Mouse (Mus musculus) layer of hippocampus, adult 8-10 months (tissue): ENCODE data around the gene Acvr1. TPM values are rescaled to one million over a fixed set of nuclear protein-coding genes. Genes with fewer than 3 reads are reported as not detected.

Experiments
- DNase-seq, 2 experiments: peaks; one replicate each; pipeline ENCODE4 v3.0.0; 2022; ENCODE audit warnings: low spot score in 2 of 2
- total RNA-seq, 4 experiments: library from RNA; stranded (reverse); gene quantifications; 2 replicates each; pipeline ENCODE4 v1.2.4; 2022

Acvr1 gene
- total RNA-seq, 4 experiments from 2014 or later = 43.1 to 45.5 (median 44.5) TPM

- DNase-seq = no peak
Observed at GRCm38 (mm10) chr2:58415037-58415436, 151.9 kb downstream of the Acvr1 start.

DNA sequence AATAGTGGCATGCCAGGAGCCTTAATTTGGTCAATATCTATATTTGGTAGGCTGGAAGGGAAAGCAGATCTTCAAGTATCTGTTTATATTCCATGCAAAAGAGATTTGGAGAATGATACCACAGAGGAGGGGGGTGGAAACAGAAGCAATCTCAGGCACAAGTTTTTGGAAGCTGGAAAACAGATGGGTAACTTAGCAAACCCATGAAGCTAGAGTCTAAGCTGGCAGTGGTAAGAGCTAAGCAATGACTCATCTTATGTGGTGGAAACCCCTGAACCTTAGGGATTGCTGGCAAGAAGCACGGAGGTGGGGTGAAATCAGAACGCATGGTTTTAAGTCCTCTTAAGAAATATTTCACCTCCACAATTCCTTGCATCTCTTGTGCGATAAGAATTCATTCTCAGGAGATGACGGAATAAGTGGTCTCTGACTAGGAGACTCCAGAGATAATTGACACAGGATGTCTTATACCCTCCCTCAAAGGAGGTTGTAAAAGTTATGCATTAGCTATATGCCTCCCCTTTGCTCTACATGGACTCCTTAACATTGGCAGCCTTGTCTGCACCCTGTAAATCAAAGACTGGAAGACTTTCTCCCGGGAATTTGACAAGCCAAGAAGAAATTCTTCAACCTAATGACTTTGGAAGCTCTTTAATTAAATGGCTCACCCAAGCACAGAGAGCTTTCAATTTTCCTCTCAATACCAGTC is 157.9 kb downstream of the Acvr1 start:
- peak; percentile 9 for DNase-seq

DNA sequence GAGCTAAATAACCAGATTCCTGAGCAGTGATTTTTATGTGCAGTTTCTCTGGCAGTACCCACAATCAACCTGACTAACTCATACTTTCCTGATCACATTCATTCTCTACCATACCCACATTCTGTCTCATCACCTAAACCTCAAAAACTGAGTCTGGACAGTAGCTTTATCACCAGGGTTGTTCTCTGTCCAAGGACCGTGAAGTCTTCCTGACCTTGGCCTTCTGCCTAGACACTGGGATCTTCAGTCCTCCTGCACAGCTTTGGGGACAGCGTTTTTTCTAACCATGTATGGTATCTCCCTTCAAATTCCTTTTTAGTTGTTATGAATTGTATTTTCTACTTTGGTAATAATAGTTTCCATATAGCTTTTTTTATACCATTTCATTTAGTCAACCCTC is 163.5 kb downstream of the Acvr1 start:
- DNase-seq = no peak

- DNase-seq = peak in 1 of 2 experiments; percentile 9
Observed at GRCm38 (mm10) chr2:58388601-58389000, 178.4 kb downstream of the Acvr1 start.

GRCm38 (mm10) chr2:58380020-58380419 is 186.9 kb downstream of the Acvr1 start:
- DNase-seq = no peak

- DNase-seq = no peak
Observed at GRCm38 (mm10) chr2:58379475-58379874, 187.5 kb downstream of the Acvr1 start.

DNA sequence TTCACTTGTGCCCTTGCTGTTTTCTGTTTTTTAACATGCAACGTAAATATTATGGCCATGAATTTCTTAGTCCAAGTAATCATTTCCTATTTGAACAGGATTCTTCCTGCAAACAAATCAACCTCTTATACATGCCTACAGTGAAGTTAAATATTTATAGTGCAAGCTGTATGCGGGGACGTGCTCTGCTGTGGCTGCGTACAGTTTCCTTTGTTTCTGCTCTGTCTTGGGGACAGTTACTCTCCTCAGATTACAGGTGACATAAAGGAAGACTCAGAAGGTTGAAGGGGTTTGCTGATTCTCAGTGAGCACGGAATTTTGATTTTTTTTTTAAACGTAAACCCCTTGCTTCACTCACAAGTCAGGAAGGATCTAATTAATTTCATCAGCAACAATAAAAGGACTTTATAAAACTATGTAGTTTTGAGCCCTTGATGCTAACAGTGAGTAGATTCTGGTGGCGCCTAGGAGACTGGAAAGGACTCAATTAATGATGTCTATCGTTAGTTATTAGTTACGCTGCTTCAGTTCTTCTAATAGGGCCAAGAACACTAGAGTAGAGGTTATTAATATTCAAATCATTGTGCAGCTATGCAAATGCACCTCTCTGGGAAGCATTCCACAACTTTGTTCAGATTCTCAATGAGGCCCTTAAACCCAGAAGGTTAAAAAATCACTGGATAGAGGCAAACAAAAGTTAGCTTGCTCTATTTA is 189.4 kb downstream of the Acvr1 start:
- no peak for DNase-seq

DNA sequence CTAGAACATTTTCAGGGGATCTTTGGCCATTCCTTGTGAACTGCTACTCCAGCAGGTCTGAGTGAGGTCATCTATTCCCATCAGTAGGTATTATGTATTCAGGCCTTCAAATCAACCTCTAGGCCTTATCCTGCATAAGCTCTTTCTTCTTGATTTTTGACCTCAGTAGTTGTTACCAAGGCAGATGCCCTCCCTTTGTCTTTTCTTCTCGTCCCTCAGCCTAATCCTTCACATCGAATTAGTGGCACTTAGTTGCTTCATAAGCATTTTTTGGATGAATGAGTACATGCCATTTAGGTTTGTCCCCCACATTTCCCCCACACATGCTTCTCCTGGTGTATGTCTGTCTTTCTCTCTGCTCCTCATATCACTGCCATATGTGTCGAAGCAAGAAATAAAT is 200.8 kb downstream of the Acvr1 start:
- DNase-seq = no peak

DNA sequence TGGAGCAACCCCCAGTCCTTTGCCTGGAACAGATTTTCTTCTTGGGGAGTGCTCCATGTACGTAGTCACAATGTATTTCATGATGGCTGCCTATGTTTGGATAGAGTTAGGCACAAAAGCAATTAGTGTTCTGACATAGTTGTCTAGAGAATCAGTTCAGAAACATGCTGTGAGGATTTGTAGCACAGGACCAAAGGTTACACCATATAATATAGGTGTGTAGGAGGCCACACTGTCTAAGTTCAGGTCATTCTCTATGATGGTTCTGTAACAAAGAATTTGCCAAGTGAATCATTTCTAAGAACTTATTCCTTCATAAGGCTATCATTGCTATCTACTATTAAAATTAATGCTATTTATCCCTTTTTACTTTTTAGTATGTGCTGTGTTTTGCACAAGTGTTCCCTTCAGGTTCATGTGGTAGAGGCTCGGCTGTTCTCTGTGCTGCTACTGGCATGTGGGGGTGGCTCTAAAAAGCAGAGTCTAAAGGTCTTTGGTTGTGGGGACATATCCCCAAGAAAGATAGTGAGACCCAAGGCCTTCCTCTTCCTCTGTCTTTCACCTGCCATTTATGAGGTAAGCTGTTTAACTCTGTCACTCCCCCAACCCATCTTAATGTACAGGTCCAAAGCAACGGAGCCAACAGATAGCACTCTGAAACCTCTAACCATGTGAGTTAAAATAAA is 205.5 kb downstream of the Acvr1 start:
- no peak for DNase-seq

GRCm38 (mm10) chr2:58358132-58358460 is 208.9 kb downstream of the Acvr1 start:
- DNase-seq = no peak

- DNase-seq = peak; percentile 12 to 13
Observed at GRCm38 (mm10) chr2:58357414-58358131, 209.4 kb downstream of the Acvr1 start, which contains the start of gene Acvr1c. TSS of gene Acvr1c (minus strand) at chr2:58357895.

GRCm38 (mm10) chr2:58357068-58357413 is 209.9 kb downstream of the Acvr1 start:
- DNase-seq = peak in 1 of 2 experiments; percentile 9

DNA sequence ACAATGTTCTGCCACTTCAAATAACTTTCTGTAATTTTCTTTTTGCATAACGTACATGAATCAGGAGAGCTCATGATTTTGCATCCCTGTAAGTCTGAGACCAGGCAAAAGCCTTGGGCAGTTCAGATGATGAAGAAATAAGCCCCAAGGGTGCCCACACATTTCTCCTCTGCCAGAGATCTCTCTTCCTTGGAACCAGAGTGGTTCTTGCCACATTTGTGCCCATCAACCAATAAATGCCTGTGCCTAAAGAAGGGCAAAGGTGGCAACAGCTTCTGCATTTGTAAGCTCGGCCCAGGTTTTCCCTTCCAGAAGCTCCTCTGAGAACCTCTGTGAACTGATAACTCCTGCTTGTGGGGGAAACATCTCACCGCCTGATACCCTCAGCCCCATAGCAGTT is 212.6 kb downstream of the Acvr1 start:
- no peak for DNase-seq

DNA sequence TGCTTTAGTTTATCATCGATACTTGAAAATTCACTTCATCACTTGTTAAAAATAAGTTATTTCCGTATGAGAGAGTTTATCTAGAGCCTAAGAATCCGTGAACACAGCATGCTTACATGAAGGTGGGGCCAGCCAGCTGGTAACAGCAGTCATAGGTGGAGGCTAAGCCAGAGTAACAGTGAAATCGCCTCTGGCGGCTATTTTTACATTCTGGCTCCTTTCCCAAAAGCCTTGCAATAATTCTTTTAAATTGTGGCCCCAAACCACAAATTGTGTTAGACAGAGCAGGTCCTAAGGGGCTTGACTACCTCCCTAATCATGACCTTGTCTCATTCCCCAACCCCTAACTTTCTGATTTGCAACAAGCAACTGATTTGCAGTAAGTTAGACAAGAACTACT is 214.1 kb downstream of the Acvr1 start:
- no peak for DNase-seq

DNA sequence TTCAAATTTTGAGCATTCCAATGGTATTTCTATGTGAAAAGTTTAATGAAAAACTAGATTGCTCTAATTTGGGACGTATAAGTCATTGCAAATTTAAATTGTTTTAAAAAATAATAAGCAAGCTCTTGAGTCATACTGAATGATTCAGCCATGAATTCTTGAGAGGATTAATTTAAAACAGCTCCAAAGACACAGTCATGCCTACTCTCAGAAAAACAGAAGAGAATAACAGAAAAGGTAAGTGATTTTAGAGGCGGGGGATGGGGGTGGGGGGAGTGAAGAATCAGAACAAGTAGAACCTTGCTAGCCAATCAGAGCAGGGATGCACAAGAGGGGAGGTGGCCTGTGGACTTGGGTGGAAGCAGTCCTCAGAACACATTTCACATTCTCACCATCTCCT is 216.3 kb downstream of the Acvr1 start:
- DNase-seq = no peak

Other genes starting within 250 kb of the Acvr1 start
- gene Acvr1c, start 209.3 kb downstream of the Acvr1 start, total RNA-seq = 10 to 100 TPM; 15.1 to 20.4 (median 17.0) TPM
- gene Gm17409, start 97.0 kb downstream of the Acvr1 start, total RNA-seq = not detected
- gene Upp2, start 141 bp upstream of the Acvr1 start, total RNA-seq = 10 to 100 TPM; 30.7 to 36.8 (median 32.4) TPM